Mouse (Mus musculus): ENCODE data around the gene Stap1.

Gene Stap1

GRCm38 (mm10) chr5:86129828-86130227, 58.3 kb downstream of the Stap1 start:
- no peak for DNase-seq

Data from cerebellum, postnatal 10 days (tissue).